Mouse (Mus musculus): ENCODE measurements around the gene Ehmt1.

Ehmt1 gene

DNA sequence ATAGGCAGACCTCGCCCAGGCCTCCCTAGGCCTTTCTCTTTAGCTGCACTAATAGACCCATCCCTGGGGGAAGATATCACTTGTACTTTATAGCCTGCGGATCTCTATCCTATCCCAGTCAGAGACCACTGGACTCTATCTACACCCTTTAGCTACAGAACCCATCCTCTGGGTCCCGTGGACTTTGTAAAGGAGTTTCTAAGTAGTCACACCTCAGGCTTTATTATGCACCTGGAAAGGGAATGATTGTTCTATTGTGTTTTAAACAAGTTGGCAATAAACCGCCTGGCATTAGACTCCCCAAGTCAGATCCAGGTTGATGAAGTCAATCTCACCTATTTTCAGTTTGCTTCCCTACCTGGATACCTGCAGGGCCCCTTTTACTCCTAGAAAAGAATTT, 7.2 kb downstream of the Ehmt1 start:
- DNase-seq (ENCODE audit: low read depth, low spot score), result no peak

- no peak for DNase-seq (ENCODE audit: low read depth, low spot score)
Observed at GRCm38 (mm10) chr2:24910481-24910880, 8.9 kb downstream of the Ehmt1 start.

GRCm38 (mm10) chr2:24905653-24906155, 13.7 kb downstream of the Ehmt1 start:
- no peak for DNase-seq (ENCODE audit: low read depth, low spot score)

DNA sequence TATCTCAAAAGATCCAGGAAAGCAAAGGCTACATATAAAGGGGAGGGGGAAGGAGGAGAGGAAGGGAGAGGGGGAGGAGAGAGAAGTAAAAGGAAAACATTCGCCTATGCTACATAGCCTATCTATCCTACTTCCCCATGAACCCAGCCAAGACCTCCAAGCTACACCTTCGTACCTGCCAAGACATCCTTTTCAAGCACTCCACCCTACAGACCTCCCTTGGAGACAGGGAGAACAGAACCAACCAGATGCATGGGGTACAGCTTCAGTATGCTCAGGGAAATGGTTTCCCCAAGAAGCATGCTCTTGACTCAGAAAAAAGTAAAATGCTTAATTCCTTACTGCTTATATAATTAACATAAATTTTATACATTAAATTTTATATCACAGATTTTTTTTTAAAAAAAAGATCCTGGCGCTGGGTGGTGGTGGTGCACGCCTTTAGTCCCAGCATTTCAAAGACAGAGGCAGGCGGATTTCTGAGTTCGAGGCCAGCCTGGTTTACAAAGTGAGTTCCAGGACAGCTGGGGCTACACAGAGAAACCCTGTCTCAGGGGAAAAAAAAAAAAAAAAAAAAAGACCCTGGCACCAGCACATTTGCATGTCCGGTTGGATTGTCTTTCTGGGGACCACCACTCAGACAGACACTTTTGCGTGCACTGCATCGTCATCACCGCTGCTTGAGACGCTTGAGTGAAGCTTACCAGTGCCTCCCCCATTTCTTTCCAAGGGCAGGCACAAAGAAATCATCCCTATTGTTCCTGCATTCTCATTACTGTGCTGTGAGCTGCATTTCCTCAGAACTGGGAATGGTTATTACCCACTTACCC, 14.4 kb downstream of the Ehmt1 start:
- DNase-seq (ENCODE audit: low read depth, low spot score), result no peak

DNA sequence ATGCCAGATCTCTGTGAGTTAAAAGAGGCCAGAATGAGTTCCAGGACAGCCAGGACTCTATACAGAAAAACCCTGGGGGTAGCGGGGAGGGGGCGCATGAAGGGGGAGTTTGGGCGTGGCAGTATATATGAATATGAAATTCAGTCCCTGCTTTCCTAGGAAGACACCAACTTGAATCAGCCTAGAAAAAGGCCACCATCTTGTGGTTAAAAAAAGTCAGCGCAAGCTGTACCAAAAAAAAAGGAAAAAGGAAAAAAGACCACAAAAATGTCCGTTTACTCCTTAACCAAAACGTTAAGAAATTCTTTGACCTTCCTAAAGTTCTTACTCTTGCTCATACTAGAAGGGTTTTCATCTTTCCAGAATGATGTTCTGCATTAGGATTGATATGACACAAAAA, 16.4 kb downstream of the Ehmt1 start:
- no peak for DNase-seq (ENCODE audit: low read depth, low spot score)

GRCm38 (mm10) chr2:24901055-24901454, 18.4 kb downstream of the Ehmt1 start:
- no peak for DNase-seq (ENCODE audit: low read depth, low spot score)

GRCm38 (mm10) chr2:24899292-24899691, 20.1 kb downstream of the Ehmt1 start:
- no peak for DNase-seq (ENCODE audit: low read depth, low spot score)

- DNase-seq (ENCODE audit: low read depth, low spot score), result no peak
Observed at GRCm38 (mm10) chr2:24896761-24897160, 22.7 kb downstream of the Ehmt1 start.

- no peak for DNase-seq (ENCODE audit: low read depth, low spot score)
Observed at GRCm38 (mm10) chr2:24894211-24894610, 25.2 kb downstream of the Ehmt1 start.

GRCm38 (mm10) chr2:24892318-24892717, 27.1 kb downstream of the Ehmt1 start:
- no peak for DNase-seq (ENCODE audit: low read depth, low spot score)

GRCm38 (mm10) chr2:24890541-24891447, 28.6 kb downstream of the Ehmt1 start:
- DNase-seq (ENCODE audit: low read depth, low spot score), result no peak

DNA sequence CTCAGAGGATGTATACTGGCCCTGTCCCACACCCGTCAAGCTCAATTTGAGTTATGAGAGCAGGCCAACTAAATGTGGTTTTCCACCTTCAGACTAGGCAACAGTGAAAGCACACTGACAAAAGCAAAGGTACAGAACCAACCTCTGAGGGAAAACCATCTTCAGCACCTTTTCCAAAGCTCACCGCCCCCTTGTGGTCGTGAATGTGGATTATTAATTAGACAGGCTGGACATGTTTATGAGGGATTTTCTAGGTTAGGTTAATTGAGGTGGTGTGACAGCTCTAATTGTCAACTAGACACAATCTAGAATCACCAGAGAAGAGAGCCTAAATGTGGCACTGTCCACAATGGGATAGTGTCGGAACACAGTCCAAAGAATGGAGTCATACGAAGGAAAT, 30.5 kb downstream of the Ehmt1 start:
- DNase-seq (ENCODE audit: low read depth, low spot score), result no peak

- DNase-seq (ENCODE audit: low read depth, low spot score), result no peak
Observed at GRCm38 (mm10) chr2:24880686-24881085, 38.7 kb downstream of the Ehmt1 start.

DNA sequence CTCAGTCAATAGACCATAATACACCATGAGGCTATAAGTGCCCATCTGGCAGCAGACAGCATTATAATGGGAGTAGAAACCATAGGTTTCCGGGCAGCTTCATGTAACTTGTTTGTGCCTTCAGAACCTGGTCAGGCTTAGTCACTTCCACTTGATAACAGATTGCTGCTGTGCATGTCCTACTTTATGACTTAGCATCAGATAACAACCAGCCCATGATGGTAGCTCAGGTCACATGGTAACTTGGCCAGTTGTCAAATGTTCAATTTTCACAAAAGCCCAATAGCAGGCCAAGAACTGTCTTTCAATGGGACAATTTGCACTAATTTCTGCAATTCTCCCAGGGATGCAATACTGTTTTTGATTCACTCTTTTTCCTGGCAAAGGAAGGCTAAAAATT, 48.5 kb downstream of the Ehmt1 start:
- no peak for DNase-seq (ENCODE audit: low read depth, low spot score)

DNA sequence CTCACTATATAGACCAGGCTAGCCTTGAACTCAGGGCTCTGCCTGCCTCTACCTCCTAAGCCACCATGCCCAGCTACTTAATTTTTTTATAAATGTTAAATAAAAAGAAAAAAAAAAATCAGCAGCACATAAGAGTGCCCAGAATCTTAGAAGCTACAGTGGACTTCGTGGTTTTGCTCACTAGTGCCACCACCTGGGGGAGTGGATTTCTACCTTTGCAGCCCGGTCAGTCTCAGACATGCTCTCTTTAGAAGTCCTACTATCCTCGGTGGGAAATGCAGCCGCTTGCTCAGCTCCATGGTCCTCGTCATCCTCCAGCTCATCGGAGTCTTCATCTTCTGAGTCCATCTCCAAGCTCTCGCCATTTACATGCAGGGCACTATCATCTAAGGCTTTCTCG, 56.4 kb downstream of the Ehmt1 start:
- no peak for DNase-seq (ENCODE audit: low read depth, low spot score)

- no peak for DNase-seq (ENCODE audit: low read depth, low spot score)
Observed at GRCm38 (mm10) chr2:24852408-24852807, 67.0 kb downstream of the Ehmt1 start.

GRCm38 (mm10) chr2:24846557-24846956, 72.9 kb downstream of the Ehmt1 start:
- DNase-seq (ENCODE audit: low read depth, low spot score), result no peak

GRCm38 (mm10) chr2:24845256-24845655, 74.2 kb downstream of the Ehmt1 start:
- no peak for DNase-seq (ENCODE audit: low read depth, low spot score)

DNA sequence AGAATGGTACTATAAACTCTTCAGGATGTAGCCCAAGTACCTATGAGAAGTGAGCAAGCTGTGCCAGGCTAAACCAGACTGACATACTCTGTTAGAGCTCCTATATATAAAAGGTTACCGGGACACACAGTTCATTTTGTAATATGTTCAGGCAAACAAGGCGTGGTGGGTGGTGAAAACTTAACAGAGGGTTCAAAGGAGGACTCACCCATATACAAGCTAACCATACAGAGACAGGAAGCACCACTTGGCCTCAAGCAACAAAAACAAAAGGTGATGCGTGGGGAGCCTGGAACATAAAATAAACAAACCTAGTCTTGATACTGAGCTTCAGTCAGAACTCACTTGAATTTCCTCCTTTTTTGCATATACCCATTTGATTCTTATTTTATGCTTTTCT, 88.8 kb downstream of the Ehmt1 start:
- DNase-seq (ENCODE audit: low read depth, low spot score), result no peak

DNA sequence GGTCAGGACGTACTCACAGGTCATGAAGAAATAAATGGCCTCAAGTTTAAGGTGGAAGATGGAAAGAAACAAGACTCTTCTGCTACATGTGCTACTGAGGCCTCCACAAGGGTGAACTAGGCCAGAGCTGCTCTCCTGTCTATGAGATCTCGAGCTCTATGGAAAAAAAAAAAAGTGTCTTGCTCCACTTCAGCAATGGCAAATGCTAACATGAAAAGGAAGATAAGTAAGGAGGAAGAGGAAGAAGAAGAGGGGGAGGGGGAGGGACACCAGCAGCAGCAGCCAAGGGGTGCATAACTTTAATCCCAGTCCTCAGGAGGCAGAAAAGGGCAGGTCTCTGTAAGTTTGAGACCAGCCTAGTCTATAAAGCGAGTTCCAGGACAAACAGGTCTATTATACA, 109.7 kb downstream of the Ehmt1 start:
- no peak for DNase-seq (ENCODE audit: low read depth, low spot score)

- no peak for DNase-seq (ENCODE audit: low read depth, low spot score)
Observed at GRCm38 (mm10) chr2:24807691-24808090, 111.7 kb downstream of the Ehmt1 start.

DNA sequence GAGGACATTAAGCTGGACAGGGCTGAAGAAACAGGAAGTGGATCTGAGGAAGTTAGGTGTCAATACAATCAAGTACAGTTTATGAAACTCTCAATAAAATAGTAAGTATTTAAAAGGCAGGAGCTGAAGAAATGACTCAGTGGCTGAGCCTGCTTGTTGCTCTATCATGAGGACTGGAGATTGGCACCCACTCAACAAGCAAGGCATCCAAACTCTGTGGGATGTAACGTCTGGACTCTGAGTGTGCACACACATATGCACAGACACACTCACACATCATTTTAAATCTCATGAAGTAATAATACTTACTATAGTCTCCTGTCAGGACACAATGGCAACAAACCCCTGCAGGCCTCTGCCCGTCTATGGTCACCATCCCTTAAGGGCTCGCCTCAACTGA, 112.4 kb downstream of the Ehmt1 start:
- no peak for DNase-seq (ENCODE audit: low read depth, low spot score)

DNA sequence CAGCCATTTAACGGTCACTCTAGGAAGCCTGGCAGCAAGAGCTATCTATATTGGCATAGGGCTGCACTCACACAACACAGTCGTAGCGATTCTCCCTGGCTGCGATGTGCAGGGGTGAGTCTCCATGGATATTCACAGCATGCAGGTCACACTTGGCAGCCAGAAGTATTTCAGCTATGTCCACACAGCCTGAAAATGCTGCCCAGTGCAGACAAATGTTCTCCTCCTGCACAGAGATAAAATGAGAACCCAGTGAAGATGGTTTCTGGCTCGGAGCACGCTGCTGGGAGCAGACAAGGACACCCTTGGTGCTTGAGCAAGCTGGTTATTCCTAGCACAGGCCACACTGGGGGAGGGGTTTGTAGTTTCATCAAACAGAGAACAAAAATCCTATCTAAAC, 113.3 kb downstream of the Ehmt1 start:
- no peak for DNase-seq (ENCODE audit: low read depth, low spot score)
